Mouse (Mus musculus): ENCODE measurements around the gene Rad17.

Gene Rad17

GRCm38 (mm10) chr13:100650550-100651438, at the start of gene Rad17, which contains the start of gene Ak6:
Rad17 (minus strand) TSS chr13:100651051.
Ak6 (plus strand) TSS chr13:100650979.
- in situ Hi-C loops (cut with MseI, MboI), result no loop called here

DNA sequence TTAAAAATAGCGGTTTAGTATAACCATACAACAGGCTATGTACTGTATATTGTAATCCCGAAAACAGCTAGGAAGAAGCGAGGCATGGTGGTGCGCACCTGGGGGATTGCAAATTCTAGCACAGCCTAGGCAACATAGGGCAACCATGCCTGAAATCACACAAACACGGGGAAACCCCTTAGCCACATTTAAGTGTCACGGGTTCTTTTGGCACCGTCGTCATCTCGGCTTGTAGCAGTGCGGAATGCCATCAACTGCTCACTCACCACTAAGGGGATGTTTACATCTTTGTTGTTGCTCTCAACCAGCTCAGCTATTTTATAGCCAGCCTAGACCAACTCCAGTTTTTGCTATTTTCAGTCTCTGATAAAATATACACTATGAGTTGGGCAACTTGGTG, 48.0 kb upstream of the Rad17 start:
- in situ Hi-C loops (cut with MseI, MboI), result no loop called here

GRCm38 (mm10) chr13:100697541-100697940, 46.7 kb upstream of the Rad17 start:
- in situ Hi-C loops (cut with MseI, MboI), result no loop called here

DNA sequence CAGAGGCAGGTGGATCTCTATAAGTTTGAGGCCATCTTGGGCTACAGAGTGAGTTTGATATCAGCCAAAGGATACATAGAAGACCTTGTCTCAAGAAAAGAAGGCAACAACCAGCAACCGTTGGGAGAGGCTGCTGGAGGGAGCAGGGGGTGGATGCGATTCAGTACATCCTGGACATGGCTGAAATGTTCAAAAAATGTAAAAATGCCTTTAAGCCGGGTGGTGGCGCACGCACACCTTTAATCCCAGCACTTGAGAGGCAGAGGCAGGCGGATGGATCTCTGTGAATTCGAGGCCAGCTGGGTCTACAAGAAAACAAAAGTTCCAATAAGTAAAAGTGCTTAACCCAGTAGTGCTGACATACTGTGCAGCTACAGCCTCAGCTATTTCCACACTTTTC, 36.7 kb upstream of the Rad17 start:
- in situ Hi-C loops (cut with MseI, MboI), result no loop called here

- in situ Hi-C loops (cut with MseI, MboI), result no loop called here
Observed at GRCm38 (mm10) chr13:100684355-100684754, 33.5 kb upstream of the Rad17 start.

GRCm38 (mm10) chr13:100682837-100683236, 32.0 kb upstream of the Rad17 start:
- in situ Hi-C loops (cut with MseI, MboI), result no loop called here

GRCm38 (mm10) chr13:100681615-100682014, 30.8 kb upstream of the Rad17 start:
- in situ Hi-C loops (cut with MseI, MboI), result no loop called here

- in situ Hi-C loops (cut with MseI, MboI), result no loop called here
Observed at GRCm38 (mm10) chr13:100675936-100676635, 25.2 kb upstream of the Rad17 start.

DNA sequence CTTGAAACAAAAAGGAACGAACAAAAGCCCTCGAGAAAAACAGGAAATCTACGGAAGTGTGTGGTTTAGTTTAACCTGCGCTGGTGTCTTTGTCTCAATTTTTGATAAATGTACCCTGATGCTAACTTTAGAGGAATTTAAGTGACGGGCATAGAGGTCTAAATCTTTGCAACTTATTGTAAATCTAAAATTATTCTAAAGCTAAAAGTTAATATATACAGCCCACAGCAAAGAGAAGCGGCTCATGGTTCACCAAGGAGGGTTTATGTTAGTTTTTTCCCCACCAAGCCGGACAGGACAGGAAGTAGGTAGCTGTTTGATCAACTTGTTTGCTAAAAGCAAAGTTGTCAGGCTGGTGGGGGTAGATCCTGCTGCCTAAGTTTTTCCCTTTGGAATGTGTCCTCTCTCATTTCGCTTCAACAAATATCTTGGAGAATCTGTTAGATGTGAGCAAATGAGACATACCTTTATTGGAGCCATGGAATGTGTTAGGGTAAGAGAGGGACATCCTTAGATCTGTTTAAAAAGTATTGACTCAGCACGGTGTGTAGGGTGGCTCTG, 19.4 kb upstream of the Rad17 start:
- in situ Hi-C loops (cut with MseI, MboI), result no loop called here

DNA sequence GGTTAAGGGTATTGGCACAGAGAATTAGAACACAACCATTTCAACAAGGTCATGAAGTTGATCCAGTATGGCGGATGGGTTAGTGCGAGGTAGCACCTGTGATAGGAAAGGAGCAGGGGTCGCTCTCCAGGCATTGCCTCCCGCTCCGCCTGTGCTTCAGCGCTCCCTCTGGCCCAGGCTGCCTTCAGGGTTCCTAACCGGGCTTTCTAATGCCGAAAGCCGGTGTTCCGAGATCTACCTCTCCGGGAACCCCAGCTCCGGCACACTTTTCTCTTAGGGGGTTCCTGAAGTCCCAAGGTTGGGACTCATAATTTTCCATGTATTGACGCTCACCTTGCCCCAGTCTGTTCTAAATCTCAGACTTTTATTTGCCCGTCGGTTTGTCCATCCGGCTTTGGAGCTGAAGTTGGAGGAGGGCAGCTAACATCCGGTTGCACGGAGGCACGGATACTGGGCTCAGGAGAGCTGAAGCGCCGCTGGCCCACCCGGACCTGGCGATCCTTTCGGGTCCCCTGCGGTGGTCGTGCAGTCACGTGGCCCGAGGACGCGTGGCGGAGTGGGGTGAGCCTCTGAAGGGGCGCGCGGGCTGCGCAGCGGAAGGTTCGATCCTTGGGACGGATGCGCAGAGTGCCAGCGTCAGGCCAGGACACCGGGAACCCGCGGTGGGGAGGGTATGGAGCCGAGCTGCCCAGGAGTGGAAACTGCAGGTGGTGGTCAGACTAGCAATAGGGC, 18.6 kb upstream of the Rad17 start, which contains the start of gene Ccdc125:
Ccdc125 (plus strand) TSS at position 427 of the 732 bp plus-strand sequence.
- in situ Hi-C loops (cut with MseI, MboI), result no loop called here

DNA sequence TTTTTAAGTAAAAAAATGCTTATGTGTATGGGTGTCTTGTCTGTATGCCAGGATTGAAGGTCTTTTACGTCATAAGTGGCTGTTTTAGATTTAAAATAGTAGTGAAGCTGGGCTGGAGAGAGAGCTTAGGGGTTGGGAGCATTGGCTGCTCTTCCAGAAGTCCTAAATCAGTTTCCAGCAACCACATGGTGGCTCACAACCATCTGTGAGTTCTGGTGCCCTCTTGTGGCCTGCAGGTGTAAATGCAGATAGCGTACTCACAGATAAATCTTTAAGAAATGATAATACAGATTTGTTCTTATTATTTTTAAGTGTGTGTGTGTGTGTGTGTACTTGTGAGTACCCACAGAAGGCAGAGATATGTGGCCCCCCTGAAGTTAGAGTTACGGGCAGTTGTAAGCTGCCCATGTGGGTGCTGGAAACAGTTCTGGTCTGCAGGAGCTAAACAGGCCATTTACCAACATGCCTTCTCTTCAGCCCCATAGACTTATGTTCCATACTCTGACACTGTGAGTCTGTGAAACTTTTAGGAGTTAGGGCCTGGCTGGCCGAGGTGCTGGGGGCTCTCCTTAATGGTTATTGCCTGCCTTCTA, 9.1 kb upstream of the Rad17 start:
- in situ Hi-C loops (cut with MseI, MboI), result no loop called here

GRCm38 (mm10) chr13:100658091-100658490, 7.2 kb upstream of the Rad17 start:
- in situ Hi-C loops (cut with MseI, MboI), result no loop called here

DNA sequence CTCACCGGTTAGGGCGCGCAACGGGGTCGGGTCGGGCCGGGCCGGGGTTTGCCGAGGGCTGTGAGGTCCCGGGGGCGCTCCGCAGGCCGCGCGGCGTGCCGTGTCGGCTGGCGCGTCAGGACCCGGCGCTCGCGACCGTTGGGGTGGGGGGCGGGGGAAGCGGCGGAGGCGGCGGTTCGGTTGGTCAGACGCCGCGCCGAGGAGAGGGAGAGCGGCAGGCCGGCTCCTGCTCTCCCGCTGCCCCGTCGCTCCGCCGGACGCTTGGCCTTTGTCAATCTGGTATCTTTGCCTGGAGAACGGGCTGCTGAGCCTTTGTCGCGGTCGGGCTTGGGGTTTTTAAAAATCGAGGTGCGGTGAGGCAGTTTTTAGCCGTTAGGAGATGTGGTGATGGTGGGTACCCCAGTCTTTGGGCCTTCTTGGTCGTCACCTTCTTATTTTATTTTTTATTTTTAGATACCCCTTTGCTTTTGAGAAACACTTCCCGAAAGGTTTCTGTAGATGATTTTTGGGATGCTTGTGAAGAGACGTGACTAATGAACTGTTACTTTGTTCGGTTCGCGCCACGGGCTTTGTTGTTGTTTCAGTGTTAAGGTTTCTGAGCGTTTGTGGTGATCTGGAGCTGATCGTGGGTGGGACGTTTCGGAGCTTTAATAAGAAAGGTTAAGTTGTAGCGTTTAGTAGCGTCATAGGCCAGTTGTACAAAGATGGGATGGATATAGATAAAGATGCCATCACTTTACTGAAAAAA, 762 bp upstream of the Rad17 start, which contains the start of gene Taf9:
Taf9 (plus strand) TSS at position 141 of the 748 bp plus-strand sequence.
- in situ Hi-C loops (cut with MseI, MboI), result no loop called here

DNA sequence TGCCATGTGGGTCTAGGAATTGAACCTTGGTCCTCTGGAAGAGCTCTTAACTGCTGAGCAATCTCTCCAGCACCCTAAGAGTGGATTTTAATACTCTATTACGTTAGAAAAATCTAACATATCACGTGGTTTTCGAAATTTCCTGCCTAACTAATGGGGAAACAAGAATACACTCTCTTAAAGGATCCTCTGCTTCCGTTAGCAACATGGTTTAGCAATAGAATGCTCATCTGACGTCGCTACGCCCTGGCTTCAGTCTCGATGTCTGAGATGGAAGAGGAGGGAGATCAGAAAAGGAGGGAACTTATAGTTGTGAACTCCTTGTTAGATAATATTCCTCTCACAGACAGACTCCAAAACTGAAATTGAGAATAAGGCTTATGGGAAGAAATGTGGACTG, 2.6 kb downstream of the Rad17 start:
- in situ Hi-C loops (cut with MseI, MboI), result no loop called here

GRCm38 (mm10) chr13:100642471-100643209, 8.2 kb downstream of the Rad17 start:
- in situ Hi-C loops (cut with MseI, MboI), result no loop called here

GRCm38 (mm10) chr13:100634106-100634691, 16.7 kb downstream of the Rad17 start:
- in situ Hi-C loops (cut with MseI, MboI), result no loop called here

GRCm38 (mm10) chr13:100622241-100622640, 28.6 kb downstream of the Rad17 start:
- in situ Hi-C loops (cut with MseI, MboI), result no loop called here

DNA sequence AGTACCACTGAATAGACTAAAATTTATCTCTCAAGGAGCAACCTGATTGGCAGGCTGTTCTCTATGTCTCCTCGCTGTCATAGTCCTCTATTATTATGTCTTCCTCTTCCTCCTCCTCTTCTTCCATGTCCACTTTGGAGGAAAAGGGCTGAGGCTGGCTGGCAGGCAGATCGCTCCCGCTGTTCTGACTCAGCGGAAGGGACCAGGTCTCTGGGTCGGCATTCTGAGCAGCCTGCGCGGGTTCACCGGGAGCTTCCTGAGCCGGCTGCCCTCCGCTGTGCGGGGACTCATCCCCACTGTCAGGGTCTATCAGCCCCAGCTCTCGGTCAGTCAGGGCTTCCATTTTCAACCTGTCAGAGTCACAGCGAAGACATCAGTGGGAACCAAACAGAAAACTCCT, 33.3 kb downstream of the Rad17 start:
- in situ Hi-C loops (cut with MseI, MboI), result no loop called here

All from mouse trophoblast stem cell (cell line).